Mouse (Mus musculus): ENCODE data around the gene Ces1e.

Gene Ces1e

GRCm38 (mm10) chr8:93176593-93176992 is 52.8 kb downstream of the Ces1e start:
- no peak for DNase-seq (ENCODE audit: low read depth, low spot score)

GRCm38 (mm10) chr8:93174554-93174953 is 54.9 kb downstream of the Ces1e start:
- DNase-seq (ENCODE audit: low read depth, low spot score): no peak

- DNase-seq (ENCODE audit: low read depth, low spot score): peak; percentile 29
Observed at GRCm38 (mm10) chr8:93171846-93172590, 57.4 kb downstream of the Ces1e start.

- no peak for DNase-seq (ENCODE audit: low read depth, low spot score)
Observed at GRCm38 (mm10) chr8:93163363-93163762, 66.1 kb downstream of the Ces1e start.

GRCm38 (mm10) chr8:93151401-93151800 is 78.0 kb downstream of the Ces1e start:
- DNase-seq (ENCODE audit: low read depth, low spot score): no peak

All from skeletal muscle tissue, adult 2 months (tissue).